Mouse (Mus musculus) erythroblast, embryonic 14.5 days (primary cell): ENCODE data around the gene Maml3.

ENCODE experiments used
- GATA1 ChIP-seq: IDR thresholded peaks from 2 replicates; pipeline ENCODE4 v1.6.1; 2012; ENCODE audit warnings: low read length, inconsistent platforms, mixed read lengths
- TAL1 ChIP-seq: IDR thresholded peaks from 3 replicates; pipeline ENCODE4 v1.6.1; 2012; ENCODE audit warnings: low read length, inconsistent platforms, mixed read lengths

GRCm38 (mm10) chr3:51923800-51924199, 181.1 kb downstream of the Maml3 start:
- no peak for TF ChIP-seq GATA1
- TF ChIP-seq TAL1: no peak
